Mouse (Mus musculus): Measurements from ENCODE around the gene Zranb2. TPM values are rescaled to one million over a fixed set of nuclear protein-coding genes. Genes with fewer than 3 reads are reported as not detected.

Zranb2 gene
- 94.0 and 108 TPM in 2 replicates for polyA plus RNA-seq (2015; fragmentation: Nextera tagmentation; extraction: Ambion mirVana)

GRCm38 (mm10) chr3:157533964-157534785 is at the start of gene Zranb2:
Gene Zranb2, plus strand, starts transcription at chr3:157534160.
- DNase-seq (ENCODE audit: low spot score) = peak; percentile 92

GRCm38 (mm10) chr3:157492043-157492442 is 41.9 kb upstream of the Zranb2 start:
- no peak for DNase-seq (ENCODE audit: low spot score)

GRCm38 (mm10) chr3:157502216-157502615 is 31.7 kb upstream of the Zranb2 start:
- DNase-seq (ENCODE audit: low spot score) = no peak

GRCm38 (mm10) chr3:157514116-157514796 is 19.7 kb upstream of the Zranb2 start:
- no peak for DNase-seq (ENCODE audit: low spot score)

- no peak for DNase-seq (ENCODE audit: low spot score)
Observed at GRCm38 (mm10) chr3:157516471-157516870, 17.5 kb upstream of the Zranb2 start.

- DNase-seq (ENCODE audit: low spot score) = no peak
Observed at GRCm38 (mm10) chr3:157517992-157518391, 16.0 kb upstream of the Zranb2 start.

- peak; percentile 28 for DNase-seq (ENCODE audit: low spot score)
Observed at GRCm38 (mm10) chr3:157520433-157520832, 13.5 kb upstream of the Zranb2 start.

GRCm38 (mm10) chr3:157523834-157524233 is 10.1 kb upstream of the Zranb2 start:
- DNase-seq (ENCODE audit: low spot score) = no peak

- no peak for DNase-seq (ENCODE audit: low spot score)
Observed at GRCm38 (mm10) chr3:157531585-157531984, 2.4 kb upstream of the Zranb2 start.

- DNase-seq (ENCODE audit: low spot score) = peak; percentile 32
Observed at GRCm38 (mm10) chr3:157534786-157535415, 941 bp downstream of the Zranb2 start.

GRCm38 (mm10) chr3:157549323-157549722 is 15.4 kb downstream of the Zranb2 start:
- no peak for DNase-seq (ENCODE audit: low spot score)

- DNase-seq (ENCODE audit: low spot score) = no peak
Observed at GRCm38 (mm10) chr3:157549758-157550600, 16.0 kb downstream of the Zranb2 start.

- peak; percentile 64 for DNase-seq (ENCODE audit: low spot score)
Observed at GRCm38 (mm10) chr3:157565196-157565595, 31.2 kb downstream of the Zranb2 start.

- peak; percentile 13 for DNase-seq (ENCODE audit: low spot score)
Observed at GRCm38 (mm10) chr3:157566725-157567565, 33.0 kb downstream of the Zranb2 start, which contains the start of gene Ptger3. Gene Ptger3, plus strand, starts transcription at chr3:157566892.

- DNase-seq (ENCODE audit: low spot score) = no peak
Observed at GRCm38 (mm10) chr3:157567566-157568132, 33.7 kb downstream of the Zranb2 start.

- DNase-seq (ENCODE audit: low spot score) = peak; percentile 54
Observed at GRCm38 (mm10) chr3:157572011-157572410, 38.1 kb downstream of the Zranb2 start.

- DNase-seq (ENCODE audit: low spot score) = peak; percentile 17
Observed at GRCm38 (mm10) chr3:157575441-157576342, 41.7 kb downstream of the Zranb2 start.

GRCm38 (mm10) chr3:157576343-157576722 is 42.4 kb downstream of the Zranb2 start:
- no peak for DNase-seq (ENCODE audit: low spot score)

GRCm38 (mm10) chr3:157576862-157577261 is 42.9 kb downstream of the Zranb2 start:
- DNase-seq (ENCODE audit: low spot score) = no peak
